Mouse (Mus musculus) cerebellum, adult 18-20 months (tissue): ENCODE measurements around the gene Cnnm1.
A peak's percentile ranks its signal among the peaks of the same experiment; 100 is the strongest.

Experiments used
- DNase-seq, 2 experiments: peaks; one replicate each; pipeline ENCODE4 v3.0.0; 2021

The Cnnm1 gene

GRCm38 (mm10) chr19:43511621-43512620 lies 71.7 kb downstream of the Cnnm1 start:
- DNase-seq, result no peak

GRCm38 (mm10) chr19:43513874-43514273 lies 73.6 kb downstream of the Cnnm1 start:
- no peak for DNase-seq

GRCm38 (mm10) chr19:43515668-43516396 lies 75.6 kb downstream of the Cnnm1 start:
- no peak for DNase-seq

GRCm38 (mm10) chr19:43516397-43517035 lies 76.3 kb downstream of the Cnnm1 start:
- DNase-seq, result no peak

GRCm38 (mm10) chr19:43517320-43517719 lies 77.1 kb downstream of the Cnnm1 start:
- no peak for DNase-seq

- no peak for DNase-seq
These were observed 77.6 kb downstream of the Cnnm1 start for GRCm38 (mm10) chr19:43517808-43518207.

GRCm38 (mm10) chr19:43518261-43518660 lies 78.0 kb downstream of the Cnnm1 start:
- DNase-seq, result no peak

GRCm38 (mm10) chr19:43519226-43519625 lies 79.0 kb downstream of the Cnnm1 start:
- DNase-seq, result no peak

GRCm38 (mm10) chr19:43520402-43520801 lies 80.2 kb downstream of the Cnnm1 start:
- DNase-seq, result no peak

GRCm38 (mm10) chr19:43521362-43521761 lies 81.1 kb downstream of the Cnnm1 start:
- DNase-seq, result no peak

GRCm38 (mm10) chr19:43521996-43522395 lies 81.8 kb downstream of the Cnnm1 start:
- DNase-seq, result no peak

- peak; percentile 48 to 54 for DNase-seq
These were observed 83.3 kb downstream of the Cnnm1 start for GRCm38 (mm10) chr19:43523551-43523950.

- DNase-seq, result peak; percentile 95 to 98
These were observed 84.2 kb downstream of the Cnnm1 start, which contains the start of gene Got1 for GRCm38 (mm10) chr19:43524187-43525103. Got1 (minus strand) TSS chr19:43524605.

- DNase-seq, result peak in 1 of 2 experiments; percentile 74
These were observed 84.9 kb downstream of the Cnnm1 start for GRCm38 (mm10) chr19:43525104-43525482.

GRCm38 (mm10) chr19:43525566-43525965 lies 85.3 kb downstream of the Cnnm1 start:
- peak in 1 of 2 experiments; percentile 39 for DNase-seq

GRCm38 (mm10) chr19:43526025-43526424 lies 85.8 kb downstream of the Cnnm1 start:
- DNase-seq, result no peak

GRCm38 (mm10) chr19:43527131-43527530 lies 86.9 kb downstream of the Cnnm1 start:
- no peak for DNase-seq

- DNase-seq, result no peak
These were observed 87.9 kb downstream of the Cnnm1 start for GRCm38 (mm10) chr19:43528056-43528587.

GRCm38 (mm10) chr19:43530197-43530770 lies 90.0 kb downstream of the Cnnm1 start:
- peak; percentile 70 to 78 for DNase-seq

- no peak for DNase-seq
These were observed 90.7 kb downstream of the Cnnm1 start for GRCm38 (mm10) chr19:43530921-43531320.

- no peak for DNase-seq
These were observed 95.1 kb downstream of the Cnnm1 start for GRCm38 (mm10) chr19:43535372-43535771.
